Comparison of ENCODE assay signal across 11 mouse cellular contexts in genomic region chr11:42000190-42001098, GRCm38 (mm10). TPM values are rescaled to one million over a fixed set of nuclear protein-coding genes. Genes with fewer than 3 reads are reported as not detected.
A peak's percentile ranks its signal among the peaks of the same experiment; 100 is the strongest.
DNase-seq lines count a peak whose midpoint lies in the region; ATAC-seq and TF ChIP-seq lines count a peak whose summit lies in the region.
"Had no signal": no experiment of that assay in that cellular context is flagged by ENCODE, and none has a peak within 500 bp of the region (broad histone marks: within the 10 kb centered on the region; RNA-seq: fewer than 3 reads in every experiment).

Gene Gabrg2 (minus strand): TSS chr11:42000857.

- TF ChIP-seq CTCF in forebrain, postnatal 0 days (IDR thresholded peaks at IDR 0.05; ENCODE audit: low read depth) = no peak

- peak; percentile 90 for ATAC-seq in forebrain, postnatal 0 days
- no peak for ATAC-seq in erythroblast, adult 5-6 weeks (replicated peaks; ENCODE audit: low FRiP score, poor library complexity, severe bottlenecking)

- H3K9ac ChIP-seq in forebrain, postnatal 0 days = peak within 1 kb of the TSS; percentile 84
- H3K9ac ChIP-seq: embryonic facial prominence, embryonic 15.5 days had no signal

- no peaks in the 10 kb centered on the region for H3K4me1 ChIP-seq in forebrain, postnatal 0 days (ENCODE audit: insufficient read depth)
- H3K4me1 ChIP-seq: embryonic facial prominence, embryonic 15.5 days had no signal

- H3K4me2 ChIP-seq in forebrain, postnatal 0 days (ENCODE audit: low read depth) = peak within 1 kb of the TSS; percentile 55
- H3K4me2 ChIP-seq: embryonic facial prominence, embryonic 15.5 days had no signal

- peak; percentile 65 to 70 for DNase-seq in cerebellum, postnatal 14 days
- DNase-seq in forebrain, postnatal 0 days = peak; percentile 74
- peak; percentile 30 to 48 for DNase-seq in left cerebral cortex, adult 18-20 months (ENCODE audit: low spot score in 2 of 2)
- DNase-seq in retina, embryonic 14.5 days (ENCODE audit: low spot score) = peak; percentile 67
- no peak for DNase-seq in kidney, adult 11 months
- DNase-seq in natural killer cell, adult 2 months (ENCODE audit: low spot score in 2 of 2) = no peak
- DNase-seq in gastrocnemius, postnatal 10 days = no peak

- H3K9me3 ChIP-seq in forebrain, postnatal 0 days (ENCODE audit: low read length) = no peaks in the 10 kb centered on the region
- H3K9me3 ChIP-seq: embryonic facial prominence, embryonic 15.5 days; G1E had no signal

- H3K4me3 ChIP-seq in forebrain, postnatal 0 days (ENCODE audit: low read depth, low read length) = peak within 1 kb of the TSS; percentile 59
- H3K4me3 ChIP-seq: embryonic facial prominence, embryonic 15.5 days had no signal

- 3% methylated on average over 20 of the region's 20 CpGs for WGBS in forebrain, postnatal 0 days

- no peaks in the 10 kb centered on the region for H3K36me3 ChIP-seq in forebrain, postnatal 0 days (ENCODE audit: insufficient read depth)
- H3K36me3 ChIP-seq: embryonic facial prominence, embryonic 15.5 days; G1E had no signal

- H3K27ac ChIP-seq in forebrain, postnatal 0 days (ENCODE audit: low read depth, low read length) = peak within 1 kb of the TSS; percentile 97
- H3K27ac ChIP-seq: embryonic facial prominence, embryonic 15.5 days; kidney, postnatal 0 days had no signal

- H3K27me3 ChIP-seq in forebrain, postnatal 0 days (ENCODE audit: insufficient read depth, low read length) = no peaks in the 10 kb centered on the region
- H3K27me3 ChIP-seq: embryonic facial prominence, embryonic 15.5 days had no signal

RNA-seq across cellular contexts. Expression of gene Gabrg2, which starts in this region (rescaled TPM):
- 119 and 126 TPM in 2 replicates for total RNA-seq in forebrain, postnatal 0 days (2014; rRNA removed)
- polyA plus RNA-seq in forebrain, postnatal 0 days (2015; fragmentation: Nextera tagmentation; extraction: Ambion mirVana) = 95.6 and 115 TPM in 2 replicates
- 100 to 1,000 TPM; 184 to 209 TPM for total RNA-seq in left cerebral cortex, adult 18-20 months (2021)
- total RNA-seq in erythroblast, adult 5-6 weeks (2015; ENCODE audit: low replicate concordance) = not detected in 2 replicates
- not detected in 2 replicates for total RNA-seq in erythroblast, adult 5-6 weeks (2017; ENCODE audit: low replicate concordance)
- under 1 TPM; 0.16 to 0.18 TPM for total RNA-seq in gastrocnemius, postnatal 10 days (2021)
- polyA plus RNA-seq: G1E had no signal

Comparison
In these comparisons a context has a peak if more than half of its experiments do, and no peak if none do; other contexts are left out.
1. RNA of gene Gabrg2 (total RNA-seq): 184 to 209 TPM in left cerebral cortex, adult 18-20 months and 119 to 126 TPM in forebrain, postnatal 0 days; 0.16 to 0.18 TPM in gastrocnemius, postnatal 10 days and not detected in erythroblast, adult 5-6 weeks; every median in the first group is over 10 times any median in the second.
2. DNase-seq: peak in cerebellum, postnatal 14 days (2 of 2), forebrain, postnatal 0 days (single experiment), left cerebral cortex, adult 18-20 months (2 of 2) and retina, embryonic 14.5 days (single experiment); none in kidney, adult 11 months (single experiment), natural killer cell, adult 2 months (0 of 2) and gastrocnemius, postnatal 10 days (single experiment).